Mouse (Mus musculus): Measurements from ENCODE around the gene Adam1a. TPM values are rescaled to one million over a fixed set of nuclear protein-coding genes. Genes with fewer than 3 reads are reported as not detected.
"Not testable (repeated sequence)": the region's sequence is repeated elsewhere in the genome, so short reads cannot be mapped to it uniquely, and the experiment has no call there.

The Adam1a gene
- polyA plus RNA-seq, 1 experiment from 2014 or later = 3.8 TPM

- not testable (repeated sequence) for H3K27ac ChIP-seq; H3K27me3 ChIP-seq; H3K4me2 ChIP-seq (replicated peaks); H3K9me3 ChIP-seq (replicated peaks); ATAC-seq (ENCODE audit: low FRiP score); H3K4me3 ChIP-seq; H3K9ac ChIP-seq; H3K4me1 ChIP-seq
- WGBS = 91% methylated on average over 10 of the region's 17 CpGs
- peaks cover 47% of the 10 kb centered on the region for H3K36me3 ChIP-seq
Observed at GRCm38 (mm10) chr5:121519758-121520157, 25.5 kb downstream of the Adam1a start.

DNA sequence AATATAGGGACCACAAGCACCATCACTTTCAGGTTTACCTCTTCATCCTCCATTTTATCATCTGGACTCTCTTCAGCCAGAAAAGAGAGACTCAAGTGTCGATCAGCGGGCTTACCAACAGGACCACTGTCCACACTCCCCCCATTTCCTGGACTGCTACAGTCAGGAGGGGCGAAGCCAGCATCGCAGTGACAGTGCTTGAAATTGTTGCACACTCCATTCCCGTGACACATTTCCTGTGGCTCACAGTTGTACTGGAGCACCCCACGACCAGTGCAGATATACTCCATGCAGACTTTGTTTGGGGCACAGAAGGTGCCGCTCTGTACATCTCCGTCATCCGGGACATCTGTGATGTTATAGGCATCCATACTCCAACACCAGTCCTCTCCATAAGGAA, 26.3 kb downstream of the Adam1a start:
- ATAC-seq (ENCODE audit: low FRiP score) = no peak
- Histone ChIP-seq H3K4me1 (no peaks in the 10 kb centered on the region), H3K4me2 (replicated peaks) (no peak overlapping the region), H3K27ac (no peak overlapping the region), H3K36me3 (peaks cover 40% of the 10 kb centered on the region), H3K9ac (no peak overlapping the region), H3K4me3 (no peak overlapping the region), H3K27me3 (no peaks in the 10 kb centered on the region), H3K9me3 (replicated peaks) (no peaks in the 10 kb centered on the region)
- WGBS = 92% methylated on average over 9 of the region's 9 CpGs

DNA sequence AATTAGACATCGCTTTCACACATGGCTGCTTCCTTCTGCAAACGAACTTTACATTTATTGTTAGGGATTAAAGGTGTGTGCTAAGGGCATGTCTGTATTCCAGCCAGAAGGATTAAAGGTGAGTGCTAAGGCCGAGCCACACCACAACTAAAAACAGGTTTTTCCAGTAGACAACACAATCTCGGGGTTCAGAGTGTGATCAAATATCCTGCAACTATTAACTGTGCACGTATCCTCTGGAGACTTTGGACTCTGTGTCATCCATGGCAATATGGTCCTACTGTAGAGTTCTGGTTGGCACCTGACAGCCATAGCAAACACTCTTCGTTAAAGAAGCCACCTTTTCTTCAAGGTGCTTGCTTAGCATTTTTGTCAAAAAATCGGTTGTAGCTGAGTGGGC, 35.3 kb downstream of the Adam1a start:
- Histone ChIP-seq H3K4me1 (no peaks in the 10 kb centered on the region), H3K4me2 (replicated peaks) (no peak overlapping the region), H3K9me3 (replicated peaks) (no peaks in the 10 kb centered on the region), H3K27ac (no peak overlapping the region), H3K9ac (no peak overlapping the region), H3K4me3 (no peak overlapping the region), H3K36me3 (no peaks in the 10 kb centered on the region), H3K27me3 (no peaks in the 10 kb centered on the region)
- 86% methylated on average over 7 of the region's 7 CpGs for WGBS
- no peak for ATAC-seq (ENCODE audit: low FRiP score)

GRCm38 (mm10) chr5:121506846-121507245, 38.4 kb downstream of the Adam1a start:
- Histone ChIP-seq H3K27me3 (no peaks in the 10 kb centered on the region), H3K9ac (no peak overlapping the region), H3K4me2 (replicated peaks) (no peak overlapping the region), H3K4me3 (no peak overlapping the region), H3K9me3 (replicated peaks) (no peaks in the 10 kb centered on the region), H3K4me1 (no peaks in the 10 kb centered on the region), H3K36me3 (no peaks in the 10 kb centered on the region), H3K27ac (no peak overlapping the region)
- 90% methylated on average over 1 of the region's 1 CpGs for WGBS
- ATAC-seq (ENCODE audit: low FRiP score) = no peak

DNA sequence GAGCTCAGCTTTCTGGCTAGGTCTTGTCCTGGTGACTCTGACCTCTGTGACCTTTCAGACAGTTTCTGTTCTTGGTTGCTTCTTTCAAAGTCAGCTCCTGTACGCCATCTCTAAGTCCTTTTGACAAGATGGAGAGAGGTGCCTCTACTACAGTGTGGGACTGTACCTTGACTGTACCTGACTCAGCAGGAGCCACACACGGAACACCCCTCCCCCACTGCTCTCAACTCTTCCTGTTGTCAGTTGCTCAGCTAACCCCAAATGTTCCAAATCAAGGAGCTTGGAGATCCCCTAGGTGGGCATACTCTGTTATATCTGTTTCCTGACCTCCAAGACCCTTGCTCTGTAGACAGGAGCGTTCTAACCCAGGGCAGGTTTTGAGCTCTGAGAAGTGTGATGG, 42.1 kb downstream of the Adam1a start, which contains the start of gene Adam1b:
Gene Adam1b (minus strand): TSS at position 205 of the 400 bp plus-strand sequence.
- Histone ChIP-seq H3K27ac (no peak within 1 kb of the TSS), H3K9ac (no peak within 1 kb of the TSS), H3K36me3 (no peaks in the 10 kb centered on the region), H3K4me2 (replicated peaks) (no peak within 1 kb of the TSS), H3K4me1 (no peaks in the 10 kb centered on the region), H3K27me3 (no peaks in the 10 kb centered on the region), H3K4me3 (no peak within 1 kb of the TSS), H3K9me3 (replicated peaks) (no peaks in the 10 kb centered on the region)
- ATAC-seq (ENCODE audit: low FRiP score) = no peak
- 83% methylated on average over 3 of the region's 3 CpGs for WGBS

DNA sequence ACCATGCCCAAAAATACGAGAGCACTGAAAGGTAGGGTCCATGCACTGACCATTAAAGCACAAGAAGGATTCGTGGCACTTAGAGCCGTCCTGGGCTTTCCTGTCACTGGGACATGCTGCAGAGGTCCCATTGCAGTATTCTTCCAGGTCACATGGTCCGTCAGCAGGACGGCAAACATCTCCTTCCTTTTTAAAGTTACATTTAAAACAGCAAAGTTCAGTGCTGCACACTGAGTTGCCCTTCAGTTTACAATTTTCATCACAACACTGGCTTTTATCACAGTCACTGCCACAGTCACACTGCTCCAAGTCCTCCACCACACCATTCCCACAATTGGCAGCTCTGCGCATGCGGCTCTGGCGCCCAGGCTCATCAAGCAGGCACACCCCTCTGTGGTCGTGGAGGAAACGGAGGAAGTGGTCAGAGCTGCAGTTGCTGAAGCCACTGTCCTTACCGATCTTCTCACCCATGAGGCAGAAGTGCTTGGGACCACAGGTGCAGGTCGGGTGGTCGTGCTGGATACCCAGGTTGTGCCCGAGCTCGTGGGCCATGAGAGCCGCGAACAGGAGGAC, 43.8 kb downstream of the Adam1a start:
- H3K4me3 ChIP-seq; H3K27me3 ChIP-seq; H3K4me1 ChIP-seq; H3K4me2 ChIP-seq (replicated peaks); H3K9ac ChIP-seq; H3K27ac ChIP-seq; ATAC-seq (ENCODE audit: low FRiP score); H3K9me3 ChIP-seq (replicated peaks); H3K36me3 ChIP-seq: not testable (repeated sequence)
- WGBS = 73% methylated on average over 10 of the region's 17 CpGs

GRCm38 (mm10) chr5:121500719-121501118, 44.6 kb downstream of the Adam1a start:
- 73% methylated on average over 7 of the region's 7 CpGs for WGBS
- Histone ChIP-seq H3K27ac (no peak overlapping the region), H3K4me2 (replicated peaks) (no peak overlapping the region), H3K27me3 (no peaks in the 10 kb centered on the region), H3K9ac (no peak overlapping the region), H3K4me1 (no peaks in the 10 kb centered on the region), H3K4me3 (no peak overlapping the region), H3K9me3 (replicated peaks) (no peaks in the 10 kb centered on the region), H3K36me3 (no peaks in the 10 kb centered on the region)
- ATAC-seq (ENCODE audit: low FRiP score) = no peak

DNA sequence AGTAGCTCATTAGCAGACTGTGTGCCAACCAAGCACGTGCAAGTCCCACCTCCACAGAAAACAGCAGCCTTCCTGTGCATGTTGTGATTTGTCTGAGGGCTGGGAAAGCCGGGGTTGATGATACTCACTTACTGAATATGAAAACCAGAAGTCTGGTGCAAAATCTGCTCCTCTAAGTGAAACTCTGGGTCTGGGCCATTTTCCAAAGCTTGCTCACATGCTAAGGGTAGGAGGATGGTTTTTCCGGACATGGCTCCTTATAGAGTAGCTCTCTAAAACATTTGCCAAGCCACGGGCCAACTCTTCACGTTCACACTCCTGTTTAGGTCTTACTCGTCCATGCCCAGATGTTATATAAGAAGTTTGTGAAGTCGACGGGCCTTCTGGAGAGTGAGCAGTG, 52.0 kb downstream of the Adam1a start:
- WGBS = 75% methylated on average over 8 of the region's 8 CpGs

DNA sequence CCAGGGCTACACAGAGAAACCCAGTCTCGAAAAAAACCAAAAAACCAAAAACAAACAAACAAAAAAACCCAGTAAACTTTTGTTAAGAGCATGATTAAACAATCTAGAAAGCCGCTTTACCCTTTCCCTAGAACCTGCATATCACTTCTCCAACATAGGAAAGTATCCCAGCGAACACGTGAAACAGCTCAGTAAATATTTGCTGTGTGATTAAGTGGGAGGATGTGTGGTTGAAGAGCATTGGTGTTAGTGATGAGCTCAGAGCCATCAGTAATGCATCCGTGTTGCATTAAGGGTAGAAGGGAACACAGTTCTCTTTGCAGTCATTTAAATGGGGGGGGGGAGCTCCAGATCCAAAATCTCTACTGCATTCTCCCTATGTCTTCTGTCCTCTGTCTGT, 60.5 kb downstream of the Adam1a start:
- 81% methylated on average over 5 of the region's 5 CpGs for WGBS
- Histone ChIP-seq H3K4me2 (replicated peaks) (no peak overlapping the region), H3K4me3 (no peak overlapping the region), H3K4me1 (no peaks in the 10 kb centered on the region), H3K27me3 (no peaks in the 10 kb centered on the region), H3K27ac (no peak overlapping the region), H3K9me3 (replicated peaks) (no peaks in the 10 kb centered on the region), H3K9ac (no peak overlapping the region), H3K36me3 (no peaks in the 10 kb centered on the region)
- ATAC-seq (ENCODE audit: low FRiP score) = no peak

More for the DNA sequence above, 52.0 kb downstream of the Adam1a start:
- no peak overlapping the region for H3K4me2 ChIP-seq (replicated peaks)
- no peak for ATAC-seq (ENCODE audit: low FRiP score)
- H3K36me3 ChIP-seq = no peaks in the 10 kb centered on the region
- no peak overlapping the region for H3K9ac ChIP-seq
- no peaks in the 10 kb centered on the region for H3K27me3 ChIP-seq
- no peaks in the 10 kb centered on the region for H3K9me3 ChIP-seq (replicated peaks)
- no peaks in the 10 kb centered on the region for H3K4me1 ChIP-seq
- no peak overlapping the region for H3K27ac ChIP-seq
- no peak overlapping the region for H3K4me3 ChIP-seq

- no peaks in the 10 kb centered on the region for H3K9me3 ChIP-seq (replicated peaks)
- no peaks in the 10 kb centered on the region for H3K4me1 ChIP-seq
- H3K9ac ChIP-seq = no peak overlapping the region
- H3K36me3 ChIP-seq = no peaks in the 10 kb centered on the region
- ATAC-seq (ENCODE audit: low FRiP score) = no peak
- 39% methylated on average over 3 of the region's 3 CpGs for WGBS
- H3K4me3 ChIP-seq = no peak overlapping the region
- no peak overlapping the region for H3K4me2 ChIP-seq (replicated peaks)
- no peak overlapping the region for H3K27ac ChIP-seq
- no peaks in the 10 kb centered on the region for H3K27me3 ChIP-seq
Observed at GRCm38 (mm10) chr5:121477680-121478079, 67.6 kb downstream of the Adam1a start.

- no peaks in the 10 kb centered on the region for H3K36me3 ChIP-seq
- no peaks in the 10 kb centered on the region for H3K9me3 ChIP-seq (replicated peaks)
- H3K4me1 ChIP-seq = no peaks in the 10 kb centered on the region
- H3K4me3 ChIP-seq = no peak overlapping the region
- no peaks in the 10 kb centered on the region for H3K27me3 ChIP-seq
- WGBS = 84% methylated on average over 1 of the region's 1 CpGs
- H3K27ac ChIP-seq = no peak overlapping the region
- ATAC-seq (ENCODE audit: low FRiP score) = no peak
- H3K4me2 ChIP-seq (replicated peaks) = no peak overlapping the region
- H3K9ac ChIP-seq = no peak overlapping the region
Observed at GRCm38 (mm10) chr5:121476040-121476439, 69.2 kb downstream of the Adam1a start.

DNA sequence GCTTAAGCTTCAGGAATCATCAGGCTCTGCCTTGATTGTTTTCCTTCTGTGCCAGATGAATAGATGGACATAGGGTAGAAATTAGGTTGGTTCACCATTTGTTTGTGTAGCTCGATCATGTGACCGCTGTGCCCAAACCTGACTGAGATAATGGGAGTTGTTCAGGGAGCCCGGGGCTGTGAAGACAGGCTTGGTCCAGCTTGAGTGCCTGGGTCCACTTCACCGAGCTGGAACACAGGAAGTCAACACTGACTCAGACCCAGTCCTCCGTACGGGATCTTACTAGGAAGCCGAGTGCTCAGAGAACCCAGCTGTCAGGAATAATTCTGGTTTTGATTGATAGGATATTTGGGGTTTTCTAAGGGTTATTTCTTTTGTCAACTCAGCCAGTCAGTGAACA, 70.7 kb downstream of the Adam1a start:
- Histone ChIP-seq H3K4me2 (replicated peaks) (no peak overlapping the region), H3K4me1 (no peaks in the 10 kb centered on the region), H3K27ac (no peak overlapping the region), H3K9me3 (replicated peaks) (no peaks in the 10 kb centered on the region), H3K27me3 (no peaks in the 10 kb centered on the region), H3K36me3 (no peaks in the 10 kb centered on the region), H3K4me3 (no peak overlapping the region), H3K9ac (no peak overlapping the region)
- ATAC-seq (ENCODE audit: low FRiP score) = no peak
- 79% methylated on average over 7 of the region's 7 CpGs for WGBS

DNA sequence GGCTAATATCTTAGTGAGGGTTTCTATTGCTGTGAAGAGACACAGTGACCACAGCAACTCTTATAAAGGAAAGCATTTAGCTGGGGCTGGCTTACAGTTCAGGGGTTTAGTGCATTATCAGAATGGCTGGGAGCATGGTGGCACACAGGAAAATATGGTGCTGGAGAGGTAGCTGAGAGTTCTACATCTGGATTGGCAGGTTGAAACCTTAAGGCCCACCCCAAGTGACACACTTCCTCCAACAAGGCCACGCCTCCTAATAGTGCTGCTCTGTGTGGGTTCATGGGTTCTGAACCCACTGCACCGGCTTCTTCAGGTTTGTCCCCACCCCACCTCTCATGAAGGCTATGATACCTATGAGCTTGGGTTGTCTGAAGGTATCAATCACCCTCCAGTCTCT, 72.9 kb downstream of the Adam1a start:
- H3K4me3 ChIP-seq = no peak overlapping the region
- H3K27me3 ChIP-seq = no peaks in the 10 kb centered on the region
- no peak overlapping the region for H3K4me2 ChIP-seq (replicated peaks)
- 94% methylated on average over 2 of the region's 2 CpGs for WGBS
- H3K27ac ChIP-seq = no peak overlapping the region
- no peaks in the 10 kb centered on the region for H3K9me3 ChIP-seq (replicated peaks)
- ATAC-seq (ENCODE audit: low FRiP score) = no peak
- no peak overlapping the region for H3K9ac ChIP-seq
- H3K36me3 ChIP-seq = no peaks in the 10 kb centered on the region
- H3K4me1 ChIP-seq = no peaks in the 10 kb centered on the region
